Mouse (Mus musculus) R1 (cell line): ENCODE measurements around the gene Gm10644.

Experiments
- DNase-seq: peaks from one replicate; pipeline ENCODE4 v3.0.0-alpha.2; 2018; ENCODE audit warnings: low read depth, low spot score

Gene Gm10644

GRCm38 (mm10) chr8:83980845-83981244 lies 25.8 kb upstream of the Gm10644 start:
- DNase-seq, result no peak

- no peak for DNase-seq
Observed at GRCm38 (mm10) chr8:83980250-83980649, 25.2 kb upstream of the Gm10644 start.

GRCm38 (mm10) chr8:83978200-83978599 lies 23.2 kb upstream of the Gm10644 start:
- no peak for DNase-seq

- no peak for DNase-seq
Observed at GRCm38 (mm10) chr8:83977646-83978045, 22.6 kb upstream of the Gm10644 start.

- DNase-seq, result no peak
Observed at GRCm38 (mm10) chr8:83976779-83977350, 21.9 kb upstream of the Gm10644 start.

- DNase-seq, result no peak
Observed at GRCm38 (mm10) chr8:83976101-83976630, 21.2 kb upstream of the Gm10644 start.

GRCm38 (mm10) chr8:83974521-83974920 lies 19.5 kb upstream of the Gm10644 start:
- no peak for DNase-seq

- peak; percentile 16 for DNase-seq
Observed at GRCm38 (mm10) chr8:83973161-83974031, 18.4 kb upstream of the Gm10644 start.

GRCm38 (mm10) chr8:83972150-83973120 lies 17.4 kb upstream of the Gm10644 start, which contains the start of gene Prkaca:
Gene Prkaca (plus strand): TSS chr8:83972993.
- peak; percentile 99 for DNase-seq

- no peak for DNase-seq
Observed at GRCm38 (mm10) chr8:83971661-83972060, 16.7 kb upstream of the Gm10644 start.

- no peak for DNase-seq
Observed at GRCm38 (mm10) chr8:83971121-83971520, 16.1 kb upstream of the Gm10644 start.

GRCm38 (mm10) chr8:83967701-83968100 lies 12.7 kb upstream of the Gm10644 start:
- DNase-seq, result no peak

GRCm38 (mm10) chr8:83964015-83964765 lies 9.2 kb upstream of the Gm10644 start:
- DNase-seq, result no peak

- DNase-seq, result peak; percentile 67
Observed at GRCm38 (mm10) chr8:83956789-83957188, 1.8 kb upstream of the Gm10644 start.

- DNase-seq, result no peak
Observed at GRCm38 (mm10) chr8:83955958-83956218, 883 bp upstream of the Gm10644 start.

- DNase-seq, result no peak
Observed at GRCm38 (mm10) chr8:83954749-83955105, 278 bp downstream of the Gm10644 start.

GRCm38 (mm10) chr8:83945540-83945939 lies 9.5 kb downstream of the Gm10644 start:
- no peak for DNase-seq

- no peak for DNase-seq
Observed at GRCm38 (mm10) chr8:83942446-83942845, 12.6 kb downstream of the Gm10644 start.

- DNase-seq, result no peak
Observed at GRCm38 (mm10) chr8:83941066-83941677, 13.8 kb downstream of the Gm10644 start.

- DNase-seq, result no peak
Observed at GRCm38 (mm10) chr8:83938330-83938729, 16.7 kb downstream of the Gm10644 start.

GRCm38 (mm10) chr8:83937645-83938044 lies 17.4 kb downstream of the Gm10644 start:
- DNase-seq, result no peak
